Mouse (Mus musculus) ES-Bruce4 (cell line): ENCODE data around the gene Stn1.

Experiments used
- CTCF ChIP-seq: IDR thresholded peaks from one replicate; pipeline ENCODE4 v1.8.1; 2011; ENCODE audit warnings: low read depth, low read length
- EP300 ChIP-seq: IDR thresholded peaks from 2 replicates; pipeline ENCODE4 v1.6.1; 2011; ENCODE audit warnings: low read depth, low read length; ENCODE audit not compliant: insufficient read depth

DNA sequence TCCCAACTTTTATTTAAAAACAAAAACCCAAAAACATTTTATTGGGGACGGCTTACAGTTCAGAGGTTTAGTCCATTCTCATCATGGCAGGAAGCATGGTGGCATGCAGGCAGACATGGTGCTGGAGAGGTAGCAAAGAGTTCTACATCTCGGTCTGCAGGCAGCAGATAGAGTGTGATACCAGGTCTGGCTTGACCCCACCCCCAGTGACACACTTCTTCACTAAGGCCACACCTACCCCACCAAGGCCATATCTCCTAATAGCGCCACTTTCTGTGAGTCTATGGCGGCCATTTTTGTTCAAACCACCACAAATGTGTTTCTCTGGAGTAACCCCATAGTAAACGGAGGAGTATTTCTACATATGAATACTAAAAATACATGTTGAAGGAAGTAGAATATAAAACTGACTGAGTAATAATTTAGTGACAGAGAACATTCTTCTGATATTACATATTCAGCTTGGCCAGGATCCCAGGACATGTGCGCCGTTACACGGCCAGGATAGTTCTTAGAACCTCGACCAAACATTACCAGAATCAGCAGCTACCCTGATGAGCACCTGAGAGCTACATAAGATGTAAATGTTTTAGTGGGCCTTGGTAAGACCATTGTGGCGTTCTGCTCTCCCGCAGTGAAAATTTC is 11.2 kb upstream of the Stn1 start:
- no peak for TF ChIP-seq CTCF
- no peak for TF ChIP-seq EP300
